Mouse (Mus musculus) neural tube, embryonic 14.5 days (tissue): ENCODE results near the gene Gm10668. TPM values are rescaled to one million over a fixed set of nuclear protein-coding genes. Genes with fewer than 3 reads are reported as not detected.
"Not testable (repeated sequence)": the region's sequence is repeated elsewhere in the genome, so short reads cannot be mapped to it uniquely, and the experiment has no call there.

Source experiments
- ATAC-seq: fragments of 200-750 bp; cut with Nextera tagmentation; 2 replicates; pipeline ENCODE4 v1.8.0; 2017; ENCODE audit warnings: low read depth, mild to moderate bottlenecking, moderate TSS enrichment, moderate library complexity
- H3K27ac ChIP-seq: fragments of 300-500 bp; sonication (generic); 2 replicates; pipeline ENCODE4 v1.5.1; 2014; ENCODE audit warnings: low read depth, mild to moderate bottlenecking, control low read depth, low read length, moderate library complexity, mixed read lengths
- H3K27me3 ChIP-seq: fragments of 300-500 bp; sonication (generic); 2 replicates; pipeline ENCODE4 v1.6.1; 2014; ENCODE audit warnings: low read length; ENCODE audit not compliant: control insufficient read depth, insufficient read depth
- H3K36me3 ChIP-seq: fragments of 300-500 bp; sonication (generic); 2 replicates; pipeline ENCODE4 v1.6.1; 2014; ENCODE audit warnings: low read length, mixed read lengths; ENCODE audit not compliant: control insufficient read depth, insufficient read depth
- H3K4me1 ChIP-seq: fragments of 300-500 bp; sonication (generic); 2 replicates; pipeline ENCODE4 v1.6.1; 2014; ENCODE audit warnings: low read length; ENCODE audit not compliant: control insufficient read depth, insufficient read depth
- H3K4me2 ChIP-seq: fragments of 300-500 bp; sonication (generic); 2 replicates; pipeline ENCODE4 v1.6.1; 2014; ENCODE audit warnings: mild to moderate bottlenecking, low read depth, low read length, control low read depth
- H3K4me3 ChIP-seq: fragments of 300-500 bp; sonication (generic); 2 replicates; pipeline ENCODE4 v1.5.1; 2014; ENCODE audit warnings: low read depth, low read length, control low read depth, mixed read lengths
- H3K9ac ChIP-seq: fragments of 300-500 bp; sonication (generic); replicated peaks from 2 replicates; pipeline ENCODE4 v1.6.1; 2014; ENCODE audit warnings: low read depth, mild to moderate bottlenecking, control low read depth, low read length, mixed read lengths
- H3K9me3 ChIP-seq: fragments of 300-500 bp; sonication (generic); 2 replicates; pipeline ENCODE4 v1.6.1; 2016; ENCODE audit warnings: low read length; ENCODE audit not compliant: control insufficient read depth
- WGBS: fragments of 180-500 bp; shearing (Covaris S2); extraction: QIAGEN DNeasy Blood & Tissue Kit; methylation state at CpG from one replicate; pipeline ENCODE4 v1.1.7; 2014; 5-methylcytosine and 5-hydroxymethylcytosine counted together
- polyA plus RNA-seq: library from polyadenylated mRNA; unstranded; fragments of >200 nt; fragmentation: Nextera tagmentation; extraction: Ambion mirVana; gene quantifications from 2 replicates; pipeline ENCODE4 v1.2.1, GENCODE M21; 2014

The Gm10668 gene
- not detected in 2 replicates for polyA plus RNA-seq

DNA sequence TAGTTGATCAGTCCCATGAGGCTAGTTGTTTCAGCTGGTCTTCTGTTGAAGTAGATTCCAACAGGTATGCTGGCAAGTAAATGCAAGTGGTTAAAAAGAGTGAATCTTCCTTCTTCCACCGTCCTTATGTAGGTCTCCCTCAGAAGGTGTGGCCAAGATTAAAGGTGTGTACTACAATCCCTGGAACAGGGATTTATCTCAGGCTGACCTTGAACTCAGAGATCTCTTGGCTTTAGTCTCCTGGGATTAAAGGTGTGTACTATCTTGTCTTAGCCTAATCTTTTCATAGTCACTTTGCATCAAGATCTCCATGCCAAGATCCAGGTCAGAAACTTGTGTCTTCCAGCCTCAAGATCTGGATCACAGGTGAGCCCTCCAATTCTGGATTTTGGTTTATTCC lies at the start of gene Gm10668:
TSS of gene Gm10668 (minus strand) at position 101 of the 400 bp plus-strand sequence.
- WGBS = no CpG with 5 or more reads among the region's 1 CpGs
- H3K4me3 ChIP-seq, H3K4me2 ChIP-seq, H3K4me1 ChIP-seq, H3K36me3 ChIP-seq, H3K9ac ChIP-seq, H3K9me3 ChIP-seq, ATAC-seq, H3K27me3 ChIP-seq, H3K27ac ChIP-seq: not testable (repeated sequence)

DNA sequence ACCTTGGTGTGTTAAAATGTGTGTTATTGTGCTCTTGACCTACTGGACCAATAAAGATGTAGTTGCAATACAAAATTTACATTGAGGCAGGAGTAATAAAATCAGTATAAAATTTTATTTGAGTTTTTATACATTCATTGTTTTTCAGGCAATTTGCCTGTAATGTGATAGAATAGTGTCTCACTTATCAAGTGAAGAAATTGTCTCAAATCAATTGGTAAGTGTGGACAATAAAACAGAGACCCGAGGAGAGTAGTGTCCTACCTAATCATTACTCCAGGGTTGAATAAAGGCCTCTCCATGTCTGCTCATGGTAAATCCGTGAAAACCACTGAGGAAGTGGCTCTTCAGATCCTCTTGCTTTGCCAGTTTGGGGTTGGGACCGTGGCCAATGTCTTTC lies 40.5 kb upstream of the Gm10668 start, which contains the start of gene Vmn1r112:
TSS of gene Vmn1r112 (plus strand) at position 301 of the 400 bp plus-strand sequence.
- H3K4me1 ChIP-seq, ATAC-seq, H3K36me3 ChIP-seq, H3K9me3 ChIP-seq, H3K4me2 ChIP-seq, H3K9ac ChIP-seq, H3K27me3 ChIP-seq, H3K27ac ChIP-seq, H3K4me3 ChIP-seq: not testable (repeated sequence)
- no CpG with 5 or more reads among the region's 3 CpGs for WGBS

DNA sequence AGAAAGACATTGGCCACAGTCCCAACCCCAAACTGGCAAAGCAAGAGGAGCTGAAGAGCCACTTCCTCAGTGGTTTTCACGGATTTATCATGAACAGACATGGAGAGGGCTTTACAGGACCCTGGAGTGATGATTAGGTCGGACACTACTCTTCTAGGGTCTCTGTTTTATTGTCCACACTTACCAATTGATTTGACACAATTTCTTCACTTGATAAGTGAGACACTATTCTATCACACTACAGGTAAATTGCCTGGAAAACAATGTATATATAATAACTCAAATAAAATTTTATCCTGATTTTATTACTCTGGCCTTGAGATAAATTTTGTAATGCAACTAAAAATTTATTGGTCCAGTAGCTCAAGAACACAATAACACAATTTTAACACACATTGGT lies 27.3 kb downstream of the Gm10668 start, which contains the start of gene Vmn1r111:
TSS of gene Vmn1r111 (minus strand) at position 101 of the 400 bp plus-strand sequence.
- ATAC-seq, H3K4me3 ChIP-seq, H3K9ac ChIP-seq, H3K4me1 ChIP-seq, H3K27ac ChIP-seq, H3K36me3 ChIP-seq, H3K9me3 ChIP-seq, H3K4me2 ChIP-seq, H3K27me3 ChIP-seq: not testable (repeated sequence)
- WGBS = no CpG with 5 or more reads among the region's 2 CpGs

Other genes starting within 250 kb of the Gm10668 start
- not detected in 2 replicates for gene Vmn1r103, start 220.1 kb downstream of the Gm10668 start, polyA plus RNA-seq
- gene Vmn1r104, start 196.8 kb downstream of the Gm10668 start, polyA plus RNA-seq = not detected in 2 replicates
- not detected in 2 replicates for gene Gm5726, start 184.9 kb downstream of the Gm10668 start, polyA plus RNA-seq
- gene Gm4141, start 154.4 kb downstream of the Gm10668 start, polyA plus RNA-seq = not detected in 2 replicates
- not detected in 2 replicates for gene Gm4513, start 131.6 kb downstream of the Gm10668 start, polyA plus RNA-seq
- not detected in 2 replicates for gene Vmn1r107, start 61.7 kb downstream of the Gm10668 start, polyA plus RNA-seq
- gene Vmn1r111, start 27.4 kb downstream of the Gm10668 start, polyA plus RNA-seq = not detected in 2 replicates
- gene Vmn1r112, start 40.6 kb upstream of the Gm10668 start, polyA plus RNA-seq = not detected in 2 replicates
- gene Vmn1r113, start 56.7 kb upstream of the Gm10668 start, polyA plus RNA-seq = not detected in 2 replicates
- not detected in 2 replicates for gene Vmn1r114, start 81.6 kb upstream of the Gm10668 start, polyA plus RNA-seq
- not detected in 2 replicates for gene Vmn1r115, start 114.4 kb upstream of the Gm10668 start, polyA plus RNA-seq
- gene Vmn1r116, start 141.6 kb upstream of the Gm10668 start, polyA plus RNA-seq = not detected in 2 replicates
- not detected in 2 replicates for gene Vmn1r117, start 153.5 kb upstream of the Gm10668 start, polyA plus RNA-seq
- gene Vmn1r118, start 181.7 kb upstream of the Gm10668 start, polyA plus RNA-seq = not detected in 2 replicates